Mouse (Mus musculus) neural tube, embryonic 11.5 days (tissue): Measurements from ENCODE around the gene Sypl2. TPM values are rescaled to one million over a fixed set of nuclear protein-coding genes. Genes with fewer than 3 reads are reported as not detected.

Source experiments
- ATAC-seq: fragments of 200-750 bp; cut with Nextera tagmentation; 2 replicates; pipeline ENCODE4 v1.8.0; 2017; ENCODE audit warnings: moderate number of reproducible peaks, mild to moderate bottlenecking, moderate TSS enrichment, moderate library complexity; ENCODE audit not compliant: insufficient read depth, low FRiP score, low TSS enrichment
- DNase-seq: peaks from one replicate; pipeline ENCODE4 v3.0.0-alpha.2; 2015; ENCODE audit warnings: low spot score
- H3K27ac ChIP-seq: fragments of 300-500 bp; sonication (generic); 2 replicates; pipeline ENCODE4 v1.5.1; 2014; ENCODE audit warnings: low read depth, mild to moderate bottlenecking, low read length
- H3K27me3 ChIP-seq: fragments of 300-500 bp; sonication (generic); 2 replicates; pipeline ENCODE4 v1.6.1; 2014; ENCODE audit warnings: mild to moderate bottlenecking, low read length, mixed read lengths; ENCODE audit not compliant: control insufficient read depth, insufficient read depth
- H3K36me3 ChIP-seq: fragments of 300-500 bp; sonication (generic); 2 replicates; pipeline ENCODE4 v1.6.1; 2014; ENCODE audit warnings: mild to moderate bottlenecking, low read length, moderate library complexity, mixed read lengths; ENCODE audit not compliant: control insufficient read depth, insufficient read depth
- H3K4me1 ChIP-seq: fragments of 300-500 bp; sonication (generic); 2 replicates; pipeline ENCODE4 v1.6.1; 2014; ENCODE audit warnings: low read length, mixed read lengths; ENCODE audit not compliant: control insufficient read depth, insufficient read depth
- H3K4me2 ChIP-seq: fragments of 300-500 bp; sonication (generic); 2 replicates; pipeline ENCODE4 v1.6.1; 2014; ENCODE audit warnings: low read depth, mild to moderate bottlenecking, moderate library complexity
- H3K4me3 ChIP-seq: fragments of 300-500 bp; sonication (generic); 2 replicates; pipeline ENCODE4 v1.5.1; 2014; ENCODE audit warnings: low read depth, low read length
- H3K9ac ChIP-seq: fragments of 300-500 bp; sonication (generic); 2 replicates; pipeline ENCODE4 v1.6.1; 2014; ENCODE audit warnings: mild to moderate bottlenecking, low read length
- H3K9me3 ChIP-seq: fragments of 300-500 bp; sonication (generic); 2 replicates; pipeline ENCODE4 v1.6.1; 2016; ENCODE audit warnings: low read length; ENCODE audit not compliant: control insufficient read depth
- WGBS: fragments of 180-500 bp; shearing (Covaris S2); extraction: QIAGEN DNeasy Blood & Tissue Kit; methylation state at CpG from one replicate; pipeline ENCODE4 v1.1.7; 2014; 5-methylcytosine and 5-hydroxymethylcytosine counted together
- polyA plus RNA-seq: library from polyadenylated mRNA; unstranded; fragments of >200 nt; fragmentation: Nextera tagmentation; extraction: Ambion mirVana; gene quantifications from 2 replicates; pipeline ENCODE4 v1.2.1, GENCODE M21; 2014

The Sypl2 gene
- polyA plus RNA-seq, 1 experiment from 2014 or later, result 0.46 TPM

DNA sequence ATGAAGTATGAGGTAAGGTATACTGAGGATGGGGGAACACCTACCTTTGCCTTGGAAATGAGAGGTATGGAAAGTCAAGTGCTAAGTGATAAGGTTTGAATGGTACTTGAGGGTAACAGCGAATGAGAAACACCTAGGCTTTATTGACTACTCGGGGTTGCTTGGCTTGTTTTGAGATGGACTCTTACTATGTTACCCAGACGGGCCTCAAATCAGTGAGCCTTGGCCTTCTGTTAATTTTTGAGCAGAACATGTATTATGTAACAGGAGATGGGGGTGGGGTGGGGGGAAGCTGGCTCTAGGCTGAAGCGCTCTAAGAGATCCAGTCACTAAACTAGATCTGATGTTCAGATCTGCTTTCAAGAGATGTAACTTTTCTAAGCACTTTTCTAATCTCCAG, 5.2 kb upstream of the Sypl2 start:
- no peaks in the 10 kb centered on the region for H3K36me3 ChIP-seq
- ATAC-seq (no peak), DNase-seq (no peak)
- H3K4me1 ChIP-seq, result 0 out of 2 replicates have a peak, but pooled peaks cover under 1% of the 10 kb centered on the region
- H3K9ac ChIP-seq, result no peak overlapping the region
- H3K27me3 ChIP-seq, result peaks cover 13% of the 10 kb centered on the region
- no peak overlapping the region for H3K4me2 ChIP-seq
- no peak overlapping the region for H3K27ac ChIP-seq
- H3K4me3 ChIP-seq, result no peak overlapping the region
- H3K9me3 ChIP-seq, result no peaks in the 10 kb centered on the region
- WGBS, result 90% methylated on average over 4 of the region's 4 CpGs

DNA sequence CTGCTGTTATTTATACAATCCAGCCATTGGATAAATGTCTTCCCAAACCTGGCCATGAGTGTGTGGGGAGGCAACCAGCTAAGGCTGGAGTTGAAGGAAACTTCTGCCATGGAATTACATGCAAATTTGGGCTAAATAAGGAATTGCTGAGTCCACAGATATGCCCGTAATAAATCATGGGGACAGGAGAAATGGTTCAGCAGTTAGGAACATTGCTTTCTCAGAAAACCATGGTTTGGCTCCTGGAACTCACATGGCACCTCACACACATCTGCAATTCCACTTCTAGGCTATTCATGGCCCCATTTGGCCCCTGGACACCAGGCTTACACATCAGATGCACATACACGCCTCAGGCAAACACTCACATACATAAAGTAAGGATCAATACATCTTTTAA, 1.1 kb upstream of the Sypl2 start:
- Histone ChIP-seq H3K27me3 (peaks cover 36% of the 10 kb centered on the region), H3K4me1 (0 out of 2 replicates have a peak, but pooled peaks cover 5% of the 10 kb centered on the region), H3K36me3 (no peaks in the 10 kb centered on the region), H3K9me3 (no peaks in the 10 kb centered on the region), H3K4me3 (no peak overlapping the region), H3K9ac (no peak overlapping the region), H3K27ac (no peak overlapping the region), H3K4me2 (no peak overlapping the region)
- DNase-seq (no peak), ATAC-seq (no peak)
- WGBS, result 73% methylated on average over 2 of the region's 2 CpGs

DNA sequence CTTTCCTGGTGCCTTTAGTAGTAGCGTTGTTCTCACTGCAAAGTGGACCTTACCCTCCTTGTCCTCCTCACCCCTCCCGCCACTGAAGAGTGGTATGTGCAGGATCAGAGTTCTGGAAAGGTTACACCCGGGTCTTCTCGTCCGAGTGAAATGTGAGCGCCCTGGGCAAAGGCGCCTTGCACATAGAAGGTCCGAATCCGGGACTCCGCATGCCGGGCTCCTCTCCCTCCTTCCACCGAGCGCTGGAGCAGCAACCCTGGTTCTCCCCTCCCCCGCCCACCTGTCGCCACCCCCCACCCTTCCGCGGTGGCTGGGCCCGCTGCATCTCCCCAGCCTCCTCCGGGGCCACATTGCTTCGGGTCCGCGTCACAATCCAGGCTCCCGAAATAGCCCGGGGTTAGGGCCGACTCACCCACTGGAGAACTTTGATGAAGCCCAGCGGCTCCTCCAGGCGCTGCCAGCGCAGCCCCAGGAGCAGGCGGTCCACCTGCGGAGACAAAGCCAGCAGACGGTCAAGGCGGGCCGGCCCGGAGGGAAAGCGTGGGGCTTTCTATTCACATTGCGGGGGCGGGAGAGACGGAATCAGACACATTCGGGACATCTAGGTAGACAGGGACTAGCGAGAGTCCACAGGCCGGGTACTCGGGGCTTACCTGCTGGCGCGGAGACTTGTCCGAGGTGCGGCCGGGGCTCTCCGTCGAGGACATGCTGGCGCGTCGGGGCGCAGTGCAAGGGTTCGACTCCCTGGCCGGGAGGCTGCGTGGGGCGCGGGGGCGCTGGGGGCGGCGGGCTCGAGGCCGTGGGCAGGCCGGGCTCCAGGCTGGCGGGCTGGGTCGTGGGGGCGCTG, 514 bp downstream of the Sypl2 start:
- H3K27me3 ChIP-seq, result peaks cover 36% of the 10 kb centered on the region
- H3K9ac ChIP-seq, result peak overlapping the region; percentile 33
- DNase-seq (peak; percentile 36), ATAC-seq (peak; percentile 16; the same call in 1 of the 2 replicates)
- no peaks in the 10 kb centered on the region for H3K36me3 ChIP-seq
- 2% methylated on average over 61 of the region's 67 CpGs for WGBS
- peak overlapping the region; percentile 54 for H3K4me2 ChIP-seq
- H3K27ac ChIP-seq, result no peak overlapping the region
- H3K4me1 ChIP-seq, result 0 out of 2 replicates have a peak, but pooled peaks cover 5% of the 10 kb centered on the region
- H3K9me3 ChIP-seq, result no peaks in the 10 kb centered on the region
- H3K4me3 ChIP-seq, result peak overlapping the region; percentile 34

DNA sequence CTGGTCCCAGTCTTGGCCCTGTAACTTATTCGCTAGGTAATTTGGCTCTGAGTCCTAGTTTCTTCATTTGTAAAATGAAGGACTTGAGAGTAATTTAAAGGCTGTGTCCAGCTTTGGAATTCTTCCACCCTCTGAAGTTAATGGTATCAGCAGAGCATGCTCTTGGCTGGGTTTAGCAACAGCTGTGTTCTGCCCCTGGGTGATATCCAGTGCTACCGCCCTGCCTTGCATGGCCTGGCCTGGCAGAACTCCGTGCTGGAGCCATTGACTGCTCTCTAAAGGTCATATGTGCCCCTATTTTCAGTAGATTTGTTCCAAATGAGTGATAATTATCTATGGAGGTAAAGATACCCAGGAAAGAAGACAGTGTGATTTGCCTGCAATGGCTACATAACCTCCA, 5.8 kb downstream of the Sypl2 start:
- Histone ChIP-seq H3K27ac (no peak overlapping the region), H3K9me3 (no peaks in the 10 kb centered on the region), H3K27me3 (peaks cover 13% of the 10 kb centered on the region), H3K4me1 (no peaks in the 10 kb centered on the region), H3K4me3 (no peak overlapping the region), H3K4me2 (no peak overlapping the region), H3K36me3 (no peaks in the 10 kb centered on the region), H3K9ac (no peak overlapping the region)
- DNase-seq, result no peak
- no peak for ATAC-seq
- 89% methylated on average over 3 of the region's 3 CpGs for WGBS

DNA sequence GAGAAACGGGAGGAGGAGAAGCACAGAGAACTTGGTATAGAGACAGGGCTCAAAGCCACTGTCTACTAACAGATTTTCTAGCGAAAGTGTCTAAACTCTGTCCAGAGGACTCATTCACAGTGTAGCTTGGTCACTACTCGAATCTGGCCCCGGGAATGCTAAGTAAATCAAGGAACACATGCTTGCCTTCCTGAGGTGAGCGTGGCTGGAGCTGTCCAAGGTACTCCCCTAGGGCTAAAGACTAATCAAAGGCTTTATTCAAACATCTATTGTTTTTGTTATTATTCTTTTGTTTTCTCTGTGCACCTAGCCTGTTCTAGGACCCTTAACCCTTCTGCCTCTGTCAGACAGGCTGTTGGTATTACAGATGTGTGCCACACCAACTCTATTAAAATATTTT, 11.7 kb downstream of the Sypl2 start:
- ATAC-seq, result no peak
- Histone ChIP-seq H3K9ac (no peak overlapping the region), H3K27me3 (no peaks in the 10 kb centered on the region), H3K9me3 (no peaks in the 10 kb centered on the region), H3K27ac (no peak overlapping the region), H3K4me3 (no peak overlapping the region), H3K36me3 (no peaks in the 10 kb centered on the region), H3K4me1 (no peaks in the 10 kb centered on the region), H3K4me2 (no peak overlapping the region)
- no peak for DNase-seq
- WGBS, result 20% methylated on average over 5 of the region's 5 CpGs

DNA sequence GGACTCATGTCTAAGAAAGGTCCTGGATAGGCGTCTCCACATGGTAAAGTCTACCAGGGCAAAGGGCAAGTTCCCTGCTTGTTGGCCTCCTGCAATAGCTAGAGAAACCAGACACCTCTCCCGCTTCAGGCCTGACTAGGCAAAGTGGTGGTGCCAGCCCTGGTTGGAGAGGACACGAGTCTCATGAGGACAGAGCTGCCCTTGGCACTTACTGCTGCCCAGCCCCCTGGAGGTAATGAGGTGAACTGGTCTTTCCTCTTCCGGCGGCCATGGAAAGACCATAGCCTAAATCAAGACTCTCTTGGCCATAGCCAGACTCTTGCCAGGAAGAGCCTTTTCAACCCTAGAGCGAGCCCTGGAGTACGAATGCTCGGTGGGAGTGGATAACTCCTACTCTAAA, 14.0 kb downstream of the Sypl2 start:
- ATAC-seq, result no peak
- 92% methylated on average over 8 of the region's 8 CpGs for WGBS

DNA sequence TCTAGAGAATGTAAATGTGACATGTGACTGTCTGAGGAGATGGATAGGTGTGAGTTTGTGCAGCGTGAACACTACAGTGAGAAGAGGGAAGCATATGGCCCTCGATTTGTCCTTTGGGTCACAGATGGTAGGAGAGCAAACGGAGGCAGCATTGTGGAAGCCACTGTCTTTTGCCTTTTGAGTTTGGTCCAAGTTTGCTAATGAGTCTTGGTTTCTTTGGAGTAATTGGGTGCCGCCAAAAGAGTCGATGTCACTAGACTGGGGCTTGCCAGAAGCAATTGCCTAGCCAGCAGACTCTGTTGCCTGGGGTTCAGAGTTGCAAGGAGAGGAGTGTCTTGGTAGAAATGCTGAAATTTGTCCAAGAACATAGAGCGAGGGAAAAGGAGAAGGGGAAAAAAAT, 14.6 kb downstream of the Sypl2 start:
- H3K27me3 ChIP-seq, result no peaks in the 10 kb centered on the region
- no peak overlapping the region for H3K4me3 ChIP-seq
- peaks cover 8% of the 10 kb centered on the region; the same call in 1 of the 2 replicates for H3K4me1 ChIP-seq
- H3K9ac ChIP-seq, result no peak overlapping the region
- peaks cover 2% of the 10 kb centered on the region; the same call in 1 of the 2 replicates for H3K36me3 ChIP-seq
- H3K27ac ChIP-seq, result no peak overlapping the region
- DNase-seq (no peak), ATAC-seq (no peak)
- 76% methylated on average over 6 of the region's 6 CpGs for WGBS
- H3K4me2 ChIP-seq, result no peak overlapping the region
- no peaks in the 10 kb centered on the region for H3K9me3 ChIP-seq

More for the DNA sequence above, 14.0 kb downstream of the Sypl2 start:
- no peak overlapping the region for H3K9ac ChIP-seq
- H3K4me3 ChIP-seq, result no peak overlapping the region
- no peak for DNase-seq
- no peak overlapping the region for H3K4me2 ChIP-seq
- peaks cover under 1% of the 10 kb centered on the region; the same call in 1 of the 2 replicates for H3K36me3 ChIP-seq
- no peak overlapping the region for H3K27ac ChIP-seq
- no peaks in the 10 kb centered on the region for H3K27me3 ChIP-seq
- H3K9me3 ChIP-seq, result no peaks in the 10 kb centered on the region
- H3K4me1 ChIP-seq, result peaks cover 8% of the 10 kb centered on the region; the same call in 1 of the 2 replicates

DNA sequence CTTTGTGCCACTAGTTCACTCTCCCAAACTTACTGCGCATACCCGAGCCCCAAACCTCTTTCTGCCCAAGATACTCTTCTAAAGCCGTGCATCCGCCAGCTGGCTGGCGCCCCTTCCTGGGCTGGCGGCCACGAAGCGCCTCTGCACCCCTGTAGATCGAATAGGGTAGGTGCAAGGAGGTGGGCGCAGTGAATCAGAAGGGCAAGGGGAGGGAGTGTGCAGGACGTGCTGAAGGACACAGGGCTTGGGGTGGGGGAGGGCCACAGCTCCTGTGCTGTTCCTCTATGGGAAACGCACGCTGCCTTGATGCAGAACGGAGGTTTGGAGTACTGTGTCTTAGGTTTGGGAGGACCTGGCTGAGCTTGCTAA, 15.7 kb downstream of the Sypl2 start, which contains the start of gene Atxn7l2:
Gene Atxn7l2, minus strand, starts transcription at position 164 of the 369 bp plus-strand sequence.
- H3K4me3 ChIP-seq, result peak within 1 kb of the TSS; percentile 56
- DNase-seq, result no peak
- H3K4me1 ChIP-seq, result peaks cover 8% of the 10 kb centered on the region; the same call in 1 of the 2 replicates
- no peaks in the 10 kb centered on the region for H3K9me3 ChIP-seq
- 0% methylated on average over 14 of the region's 14 CpGs for WGBS
- H3K27me3 ChIP-seq, result no peaks in the 10 kb centered on the region
- peak; percentile 82 for ATAC-seq
- peak within 1 kb of the TSS; percentile 91 for H3K27ac ChIP-seq
- peak within 1 kb of the TSS; percentile 92 for H3K9ac ChIP-seq
- peaks cover 5% of the 10 kb centered on the region; the same call in 1 of the 2 replicates for H3K36me3 ChIP-seq
- peak within 1 kb of the TSS; percentile 88 for H3K4me2 ChIP-seq
